Mouse (Mus musculus) ES-Bruce4 (cell line): Measurements from ENCODE around the gene Tmub2.

ENCODE experiments used
- CTCF ChIP-seq: IDR thresholded peaks from one replicate; pipeline ENCODE4 v1.8.1; 2011; ENCODE audit warnings: low read depth, low read length
- POLR2A ChIP-seq: IDR thresholded peaks from one replicate; pipeline ENCODE4 v1.8.1; 2011; ENCODE audit warnings: low read length; ENCODE audit not compliant: insufficient read depth

DNA sequence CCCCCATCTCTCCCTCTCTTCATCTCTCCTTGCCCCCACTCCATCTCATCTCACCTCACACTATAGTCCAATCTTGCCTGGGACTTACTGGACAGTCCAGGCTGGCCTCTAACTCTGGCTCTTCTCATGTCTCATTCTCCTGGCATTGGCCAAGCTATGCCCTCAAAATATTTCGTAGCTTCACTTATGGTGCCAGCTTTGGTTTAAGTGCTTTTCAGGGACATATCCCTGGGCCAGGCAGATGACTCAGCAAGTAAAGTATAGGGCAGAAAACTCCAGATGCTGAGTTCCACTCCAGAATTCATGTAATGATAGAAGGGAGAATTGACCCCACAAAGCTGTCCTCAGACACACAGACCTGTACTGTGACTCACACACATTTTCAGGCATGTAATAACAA lies 51.5 kb downstream of the Tmub2 start:
- TF ChIP-seq CTCF (no peak), POLR2A (no peak)
